Mouse (Mus musculus): ENCODE results near the gene Stx1b. TPM values are rescaled to one million over a fixed set of nuclear protein-coding genes. Genes with fewer than 3 reads are reported as not detected.

The Stx1b gene
- total RNA-seq, 1 experiment from 2014 or later, result 0.40 TPM

GRCm38 (mm10) chr7:127823236-127824171 is 845 bp downstream of the Stx1b start:
- ATAC-seq (replicated peaks in 1 of 2; ENCODE audit: insufficient read depth in 1 of 2, low FRiP score in 2 of 2, low TSS enrichment in 1 of 2, low read depth in 1 of 2, poor library complexity in 2 of 2, severe bottlenecking in 2 of 2), result no peak

- no peak for ATAC-seq (replicated peaks in 1 of 2; ENCODE audit: insufficient read depth in 1 of 2, low FRiP score in 2 of 2, low TSS enrichment in 1 of 2, low read depth in 1 of 2, poor library complexity in 2 of 2, severe bottlenecking in 2 of 2)
Observed at GRCm38 (mm10) chr7:127822494-127822893, 1.9 kb downstream of the Stx1b start.

- ATAC-seq (replicated peaks in 1 of 2; ENCODE audit: insufficient read depth in 1 of 2, low FRiP score in 2 of 2, low TSS enrichment in 1 of 2, low read depth in 1 of 2, poor library complexity in 2 of 2, severe bottlenecking in 2 of 2), result no peak; a peak in 1 of 4 replicates
Observed at GRCm38 (mm10) chr7:127820836-127821509, 3.4 kb downstream of the Stx1b start.

- no peak for ATAC-seq (replicated peaks in 1 of 2; ENCODE audit: insufficient read depth in 1 of 2, low FRiP score in 2 of 2, low TSS enrichment in 1 of 2, low read depth in 1 of 2, poor library complexity in 2 of 2, severe bottlenecking in 2 of 2)
Observed at GRCm38 (mm10) chr7:127817776-127818175, 6.6 kb downstream of the Stx1b start.

- no peak for ATAC-seq (replicated peaks in 1 of 2; ENCODE audit: insufficient read depth in 1 of 2, low FRiP score in 2 of 2, low TSS enrichment in 1 of 2, low read depth in 1 of 2, poor library complexity in 2 of 2, severe bottlenecking in 2 of 2)
Observed at GRCm38 (mm10) chr7:127817053-127817452, 7.3 kb downstream of the Stx1b start.

GRCm38 (mm10) chr7:127815954-127816821 is 8.2 kb downstream of the Stx1b start:
- peak; percentile 68 to 83 for ATAC-seq (replicated peaks in 1 of 2; ENCODE audit: insufficient read depth in 1 of 2, low FRiP score in 2 of 2, low TSS enrichment in 1 of 2, low read depth in 1 of 2, poor library complexity in 2 of 2, severe bottlenecking in 2 of 2)

- ATAC-seq (replicated peaks in 1 of 2; ENCODE audit: insufficient read depth in 1 of 2, low FRiP score in 2 of 2, low TSS enrichment in 1 of 2, low read depth in 1 of 2, poor library complexity in 2 of 2, severe bottlenecking in 2 of 2), result no peak
Observed at GRCm38 (mm10) chr7:127815116-127815665, 9.2 kb downstream of the Stx1b start.

GRCm38 (mm10) chr7:127814241-127814921 is 10.0 kb downstream of the Stx1b start:
- ATAC-seq (replicated peaks in 1 of 2; ENCODE audit: insufficient read depth in 1 of 2, low FRiP score in 2 of 2, low TSS enrichment in 1 of 2, low read depth in 1 of 2, poor library complexity in 2 of 2, severe bottlenecking in 2 of 2), result no peak

- ATAC-seq (replicated peaks in 1 of 2; ENCODE audit: insufficient read depth in 1 of 2, low FRiP score in 2 of 2, low TSS enrichment in 1 of 2, low read depth in 1 of 2, poor library complexity in 2 of 2, severe bottlenecking in 2 of 2), result no peak
Observed at GRCm38 (mm10) chr7:127813821-127814220, 10.5 kb downstream of the Stx1b start.

GRCm38 (mm10) chr7:127812292-127812691 is 12.1 kb downstream of the Stx1b start:
- no peak for ATAC-seq (replicated peaks in 1 of 2; ENCODE audit: insufficient read depth in 1 of 2, low FRiP score in 2 of 2, low TSS enrichment in 1 of 2, low read depth in 1 of 2, poor library complexity in 2 of 2, severe bottlenecking in 2 of 2)

- no peak for ATAC-seq (replicated peaks in 1 of 2; ENCODE audit: insufficient read depth in 1 of 2, low FRiP score in 2 of 2, low TSS enrichment in 1 of 2, low read depth in 1 of 2, poor library complexity in 2 of 2, severe bottlenecking in 2 of 2)
Observed at GRCm38 (mm10) chr7:127811240-127811639, 13.1 kb downstream of the Stx1b start.

- no peak for ATAC-seq (replicated peaks in 1 of 2; ENCODE audit: insufficient read depth in 1 of 2, low FRiP score in 2 of 2, low TSS enrichment in 1 of 2, low read depth in 1 of 2, poor library complexity in 2 of 2, severe bottlenecking in 2 of 2)
Observed at GRCm38 (mm10) chr7:127810650-127811049, 13.7 kb downstream of the Stx1b start.

- no peak for ATAC-seq (replicated peaks in 1 of 2; ENCODE audit: insufficient read depth in 1 of 2, low FRiP score in 2 of 2, low TSS enrichment in 1 of 2, low read depth in 1 of 2, poor library complexity in 2 of 2, severe bottlenecking in 2 of 2)
Observed at GRCm38 (mm10) chr7:127809846-127810245, 14.5 kb downstream of the Stx1b start.

GRCm38 (mm10) chr7:127808821-127809220 is 15.5 kb downstream of the Stx1b start:
- no peak for ATAC-seq (replicated peaks in 1 of 2; ENCODE audit: insufficient read depth in 1 of 2, low FRiP score in 2 of 2, low TSS enrichment in 1 of 2, low read depth in 1 of 2, poor library complexity in 2 of 2, severe bottlenecking in 2 of 2)

GRCm38 (mm10) chr7:127802313-127802712 is 22.0 kb downstream of the Stx1b start:
- no peak for ATAC-seq (replicated peaks in 1 of 2; ENCODE audit: insufficient read depth in 1 of 2, low FRiP score in 2 of 2, low TSS enrichment in 1 of 2, low read depth in 1 of 2, poor library complexity in 2 of 2, severe bottlenecking in 2 of 2)

GRCm38 (mm10) chr7:127801010-127801621 is 23.2 kb downstream of the Stx1b start:
- no peak for ATAC-seq (replicated peaks in 1 of 2; ENCODE audit: insufficient read depth in 1 of 2, low FRiP score in 2 of 2, low TSS enrichment in 1 of 2, low read depth in 1 of 2, poor library complexity in 2 of 2, severe bottlenecking in 2 of 2)

All from hematopoietic stem cell, adult 5-6 weeks (primary cell).